9 mouse cellular contexts compared by ENCODE assay signal in the genomic region with DNA sequence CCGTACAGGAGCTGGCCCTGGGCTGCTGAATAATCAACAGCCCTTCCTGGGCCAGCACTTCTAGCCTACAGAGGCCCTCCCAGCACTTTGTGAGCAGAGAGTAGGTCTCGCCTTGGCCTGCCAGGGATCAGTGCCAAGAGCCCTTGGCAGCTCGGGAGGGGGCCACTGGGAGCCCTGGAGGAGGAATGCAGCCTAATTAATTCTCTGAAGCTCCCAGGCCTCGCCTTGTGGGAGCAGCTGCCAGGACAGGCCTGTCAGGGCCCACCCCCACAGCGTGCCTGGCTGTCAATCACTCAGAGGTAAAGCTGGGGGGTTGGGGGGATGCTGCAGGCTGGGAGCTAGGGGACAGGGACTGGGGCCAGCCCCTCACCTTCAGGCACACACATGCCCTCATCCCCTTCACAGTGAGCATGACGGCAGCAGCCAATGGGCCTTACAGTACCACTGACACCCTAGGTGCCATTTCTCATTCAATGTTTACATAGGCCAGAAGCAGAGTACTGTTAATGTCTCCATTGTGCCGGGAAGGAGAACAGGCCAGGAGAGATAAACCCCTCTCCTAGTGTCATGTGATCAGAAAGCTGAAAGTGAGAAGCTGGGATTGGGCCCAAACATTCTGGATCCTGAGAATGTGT. TPM values are rescaled to one million over a fixed set of nuclear protein-coding genes. Genes with fewer than 3 reads are reported as not detected.
A peak's percentile ranks its signal among the peaks of the same experiment; 100 is the strongest.
DNase-seq lines count a peak whose midpoint lies in the region; ATAC-seq lines count a peak whose summit lies in the region.
"Had no signal": no experiment of that assay in that cellular context is flagged by ENCODE, and none has a peak within 500 bp of the region (broad histone marks: within the 10 kb centered on the region; RNA-seq: fewer than 3 reads in every experiment).

No protein-coding gene starts in this region.

- no peaks in the 10 kb centered on the region for H3K27me3 ChIP-seq in midbrain, embryonic 16.5 days (ENCODE audit: control insufficient read depth, insufficient read depth, low read depth, low read length)

- H3K4me1 ChIP-seq in midbrain, embryonic 16.5 days (ENCODE audit: control insufficient read depth, insufficient read depth, low read length) = 0 out of 2 replicates have a peak, but pooled peaks cover 2% of the 10 kb centered on the region

- no peak overlapping the region for H3K4me2 ChIP-seq in midbrain, embryonic 16.5 days (ENCODE audit: low read length)

- peak; percentile 89 for ATAC-seq in midbrain, embryonic 16.5 days

- no peaks in the 10 kb centered on the region for H3K9me3 ChIP-seq in midbrain, embryonic 16.5 days (replicated peaks; ENCODE audit: control insufficient read depth, low read length, poor library complexity, severe bottlenecking)

- 14% methylated on average over 7 of the region's 7 CpGs for WGBS in midbrain, embryonic 16.5 days

- no peak overlapping the region for H3K9ac ChIP-seq in midbrain, embryonic 16.5 days (ENCODE audit: low read depth, low read length)

- H3K36me3 ChIP-seq in midbrain, embryonic 16.5 days (ENCODE audit: control insufficient read depth, insufficient read depth, low read length) = no peaks in the 10 kb centered on the region

- H3K27ac ChIP-seq in midbrain, embryonic 16.5 days (ENCODE audit: low read length) = no peak overlapping the region

- peak; percentile 62 to 76 for DNase-seq in cerebellum, postnatal 10 days
- no peak for DNase-seq in cerebellum, postnatal 36 days
- DNase-seq in ovary, adult 18-20 months (ENCODE audit: low spot score) = peak; percentile 41
- no peak for DNase-seq in ovary, postnatal 10 days (ENCODE audit: low spot score)
- DNase-seq in kidney, postnatal 14 days = peak; percentile 12
- DNase-seq in natural killer cell, adult 2 months (ENCODE audit: low spot score in 2 of 2) = no peak
- no peak for DNase-seq in embryo, embryonic 9.5 days (ENCODE audit: extremely low spot score)

- no peak overlapping the region for H3K4me3 ChIP-seq in midbrain, embryonic 16.5 days (ENCODE audit: low read depth, low read length)

RNA-seq across cellular contexts. Expression of gene Edn2, which starts 11.2 kb away (rescaled TPM):
- 0.19 TPM in 1 of 2 replicates, not detected in the other for polyA plus RNA-seq in midbrain, embryonic 16.5 days (2015; fragmentation: Nextera tagmentation; extraction: Ambion mirVana)
- polyA plus RNA-seq: limb, embryonic 11.5 days had no signal

Comparison
In these comparisons a context has a peak if more than half of its experiments do, and no peak if none do; other contexts are left out.
1. DNase-seq: peak in cerebellum, postnatal 10 days (2 of 2), ovary, adult 18-20 months (single experiment) and kidney, postnatal 14 days (single experiment); none in cerebellum, postnatal 36 days (0 of 2), ovary, postnatal 10 days (single experiment), natural killer cell, adult 2 months (0 of 2) and embryo, embryonic 9.5 days (single experiment).